Mouse (Mus musculus): Measurements from ENCODE around the gene Ipmk.

GRCm38 (mm10) chr10:71473590-71473989 lies 126.0 kb downstream of the Ipmk start:
- TF ChIP-seq POLR2A (IDR thresholded peaks at IDR 0.05; ENCODE audit: extremely low read depth, insufficient read depth, low read length) (no peak), CTCF (IDR thresholded peaks at IDR 0.05; ENCODE audit: extremely low read depth, insufficient read depth, low read length) (no peak)
